Mouse (Mus musculus) ES-CJ7 (cell line): ENCODE measurements around the gene Yipf3.

ENCODE experiments used
- DNase-seq: peaks from one replicate; pipeline ENCODE4 v3.0.0; 2011; ENCODE audit warnings: low read depth, low spot score

Gene Yipf3

GRCm38 (mm10) chr17:46283140-46283539, 35.3 kb downstream of the Yipf3 start:
- no peak for DNase-seq

- DNase-seq = no peak
These were observed 36.0 kb downstream of the Yipf3 start for GRCm38 (mm10) chr17:46283911-46284310.

GRCm38 (mm10) chr17:46284653-46285052, 36.8 kb downstream of the Yipf3 start:
- no peak for DNase-seq

GRCm38 (mm10) chr17:46285407-46285806, 37.5 kb downstream of the Yipf3 start:
- no peak for DNase-seq

- DNase-seq = peak; percentile 66
These were observed 39.8 kb downstream of the Yipf3 start for GRCm38 (mm10) chr17:46287678-46288095.

GRCm38 (mm10) chr17:46296601-46297000, 48.7 kb downstream of the Yipf3 start:
- DNase-seq = no peak

- DNase-seq = no peak
These were observed 49.1 kb downstream of the Yipf3 start for GRCm38 (mm10) chr17:46297028-46297363.

GRCm38 (mm10) chr17:46297364-46298219, 49.7 kb downstream of the Yipf3 start, which contains the start of gene Dlk2:
Gene Dlk2 (plus strand): TSS chr17:46297421.
- DNase-seq = no peak

- DNase-seq = peak; percentile 88
These were observed 50.5 kb downstream of the Yipf3 start for GRCm38 (mm10) chr17:46298220-46298913.

GRCm38 (mm10) chr17:46301892-46302291, 54.0 kb downstream of the Yipf3 start:
- no peak for DNase-seq
